ENCODE assay signal across 12 mouse cellular contexts in the genomic region with DNA sequence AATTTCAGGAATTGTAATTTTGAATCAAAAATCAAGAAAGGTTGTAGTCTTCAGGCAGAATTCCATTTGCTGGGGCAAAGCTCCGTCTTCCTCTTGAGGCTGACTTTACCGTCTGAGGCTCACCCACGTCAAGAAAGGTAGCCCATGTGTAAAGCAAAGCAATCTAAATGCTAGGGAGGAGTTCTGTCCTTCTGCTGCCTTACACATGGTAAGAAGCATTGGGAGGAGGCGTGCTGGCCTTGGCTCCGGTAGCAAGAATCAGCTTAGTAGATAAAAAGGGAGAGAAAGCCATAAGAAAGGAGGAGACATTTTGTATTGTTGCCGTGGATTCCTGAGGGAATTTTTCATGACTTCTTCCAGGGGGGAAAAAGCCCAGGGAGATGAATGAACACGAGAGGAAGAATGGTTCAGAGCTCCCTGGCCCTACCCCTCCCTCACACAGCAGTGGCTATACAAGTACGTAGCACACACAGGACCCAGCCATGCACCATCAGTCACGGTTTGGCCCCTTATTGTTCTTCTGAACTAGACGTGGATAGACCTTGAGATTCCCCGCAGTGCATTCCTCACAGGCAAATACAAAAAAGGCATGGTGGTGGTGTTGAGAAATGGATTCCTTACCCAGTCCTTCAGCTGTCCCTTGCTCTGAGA. TPM values are rescaled to one million over a fixed set of nuclear protein-coding genes. Genes with fewer than 3 reads are reported as not detected.
DNase-seq lines count a peak whose midpoint lies in the region; ATAC-seq and TF ChIP-seq lines count a peak whose summit lies in the region.
"Had no signal": no experiment of that assay in that cellular context is flagged by ENCODE, and none has a peak within 500 bp of the region (broad histone marks: within the 10 kb centered on the region; RNA-seq: fewer than 3 reads in every experiment).

No protein-coding gene starts in this region.

- H3K4me1 ChIP-seq in heart, adult 2 months (ENCODE audit: control insufficient read depth, insufficient read depth, low read length), result peaks cover 4% of the 10 kb centered on the region
- H3K4me1 ChIP-seq in lung, embryonic 14.5 days (ENCODE audit: insufficient read depth), result 0 out of 2 replicates have a peak, but pooled peaks cover 7% of the 10 kb centered on the region
- no peaks in the 10 kb centered on the region for H3K4me1 ChIP-seq in neural tube, embryonic 14.5 days (ENCODE audit: control insufficient read depth, insufficient read depth, low read length)

- H3K9me3 ChIP-seq in lung, embryonic 14.5 days (ENCODE audit: low read depth, low read length), result no peaks in the 10 kb centered on the region; the same call in 1 of the 2 replicates
- no peaks in the 10 kb centered on the region for H3K9me3 ChIP-seq in neural tube, embryonic 14.5 days (ENCODE audit: control insufficient read depth, low read length)

- ATAC-seq in lung, embryonic 14.5 days (ENCODE audit: insufficient read depth), result peak; percentile 19; the same call in 1 of the 2 replicates
- peak; percentile 51; the same call in 1 of the 2 replicates for ATAC-seq in neural tube, embryonic 14.5 days (ENCODE audit: low read depth)
- ATAC-seq in inflammation-experienced regulatory T-cells, adult 6 months, result no peak
- ATAC-seq: Patski had no signal

- peak overlapping the region; percentile 47 for H3K27ac ChIP-seq in heart, adult 2 months
- peak overlapping the region; percentile 90 for H3K27ac ChIP-seq in lung, embryonic 14.5 days (ENCODE audit: low read depth)
- H3K27ac ChIP-seq in neural tube, embryonic 14.5 days (ENCODE audit: low read depth, low read length), result no peak overlapping the region

- no peaks in the 10 kb centered on the region for H3K79me2 ChIP-seq in heart, adult 2 months (replicated peaks; ENCODE audit: control insufficient read depth, insufficient read depth, low read length)

- TF ChIP-seq EP300 in heart, adult 2 months (IDR thresholded peaks at IDR 0.05; ENCODE audit: insufficient read depth, low read depth, low read length), result no peak

- DNase-seq in heart, adult 2 months, result no peak
- no peak for DNase-seq in heart, postnatal 10 days
- no peak for DNase-seq in lung, embryonic 14.5 days
- no peak for DNase-seq in lung, adult 18-20 months
- peak; percentile 64 for DNase-seq in embryo, embryonic 10.5 days (ENCODE audit: low spot score)
- no peak for DNase-seq in gastrocnemius, postnatal 25 days
- DNase-seq: cerebellum, postnatal 36 days; left cerebral cortex, postnatal 4 days had no signal

- H3K4me2 ChIP-seq in lung, embryonic 14.5 days, result peak overlapping the region; percentile 25; the same call in 1 of the 2 replicates
- H3K4me2 ChIP-seq in neural tube, embryonic 14.5 days (ENCODE audit: low read depth, low read length), result no peak overlapping the region

- intact Hi-C loops in heart, adult 2 months (cut with DNase I), result no loop called here
- intact Hi-C loops in heart, postnatal 10 days (cut with DNase I), result no loop called here

- H3K9ac ChIP-seq in heart, adult 2 months (ENCODE audit: low read depth, low read length), result no peak overlapping the region
- no peak overlapping the region for H3K9ac ChIP-seq in lung, embryonic 14.5 days
- no peak overlapping the region for H3K9ac ChIP-seq in neural tube, embryonic 14.5 days (replicated peaks; ENCODE audit: low read depth, low read length)

- H3K27me3 ChIP-seq in heart, adult 2 months (ENCODE audit: control insufficient read depth, insufficient read depth, low read length), result no peaks in the 10 kb centered on the region
- H3K27me3 ChIP-seq in lung, embryonic 14.5 days (ENCODE audit: insufficient read depth, low read length), result no peaks in the 10 kb centered on the region
- no peaks in the 10 kb centered on the region for H3K27me3 ChIP-seq in neural tube, embryonic 14.5 days (ENCODE audit: control insufficient read depth, insufficient read depth, low read length)
- H3K27me3 ChIP-seq: Patski had no signal

- WGBS in heart, adult 2 months, result 56% methylated on average over 11 of the region's 11 CpGs
- WGBS in lung, embryonic 14.5 days, result 57% methylated on average over 11 of the region's 11 CpGs
- WGBS in neural tube, embryonic 14.5 days, result 21% methylated on average over 11 of the region's 11 CpGs

- TF ChIP-seq CTCF in heart, adult 2 months (IDR thresholded peaks at IDR 0.05), result no peak
- TF ChIP-seq CTCF in lung, embryonic 14.5 days (IDR thresholded peaks at IDR 0.05; ENCODE audit: low read depth), result no peak

- H3K4me3 ChIP-seq in heart, adult 2 months, result no peak overlapping the region
- H3K4me3 ChIP-seq in lung, embryonic 14.5 days (ENCODE audit: low read depth, low read length), result no peak overlapping the region
- H3K4me3 ChIP-seq in neural tube, embryonic 14.5 days (ENCODE audit: low read depth, low read length), result no peak overlapping the region

- H3K36me3 ChIP-seq in heart, adult 2 months (ENCODE audit: control insufficient read depth, insufficient read depth, low read length), result no peaks in the 10 kb centered on the region
- H3K36me3 ChIP-seq in lung, embryonic 14.5 days (ENCODE audit: insufficient read depth), result no peaks in the 10 kb centered on the region
- no peaks in the 10 kb centered on the region for H3K36me3 ChIP-seq in neural tube, embryonic 14.5 days (ENCODE audit: control insufficient read depth, insufficient read depth, low read length)

- no peak for TF ChIP-seq POLR2A in heart, adult 2 months (IDR thresholded peaks at IDR 0.05; ENCODE audit: insufficient read depth, low read depth, low read length)

RNA-seq across cellular contexts. Expression of a gene that starts 16.4 kb away (rescaled TPM):
- total RNA-seq in heart, adult 2 months (2021), result 1 to 10 TPM; 2.0 to 3.1 TPM
- 2.7 and 4.7 TPM in 2 replicates for polyA plus RNA-seq in heart, adult 2 months (2012; rRNA removed)
- 10 to 100 TPM; 13.4 to 14.7 TPM for total RNA-seq in heart, postnatal 10 days (2021)
- polyA plus RNA-seq in lung, embryonic 14.5 days (2014; fragmentation: Nextera tagmentation; extraction: Ambion mirVana), result 39.5 and 45.3 TPM in 2 replicates
- 0.95 and 5.5 TPM in 2 replicates for polyA plus RNA-seq in neural tube, embryonic 14.5 days (2014; fragmentation: Nextera tagmentation; extraction: Ambion mirVana)
- total RNA-seq in gastrocnemius, postnatal 25 days (2021), result 1 to 10 TPM; 2.4 to 4.7 TPM
- not detected for polyA plus RNA-seq in inflammation-experienced regulatory T-cells, adult 6 months (2017; shearing (Covaris generic))
- total RNA-seq: neutrophil, adult 5-6 weeks had no signal
- polyA plus RNA-seq: Patski had no signal
